Mouse (Mus musculus): ENCODE results near the gene Tnfsf11.

The Tnfsf11 gene

GRCm38 (mm10) chr14:78287906-78288800, 19.7 kb downstream of the Tnfsf11 start:
- DNase-seq (ENCODE audit: low spot score in 2 of 2): no peak

DNA sequence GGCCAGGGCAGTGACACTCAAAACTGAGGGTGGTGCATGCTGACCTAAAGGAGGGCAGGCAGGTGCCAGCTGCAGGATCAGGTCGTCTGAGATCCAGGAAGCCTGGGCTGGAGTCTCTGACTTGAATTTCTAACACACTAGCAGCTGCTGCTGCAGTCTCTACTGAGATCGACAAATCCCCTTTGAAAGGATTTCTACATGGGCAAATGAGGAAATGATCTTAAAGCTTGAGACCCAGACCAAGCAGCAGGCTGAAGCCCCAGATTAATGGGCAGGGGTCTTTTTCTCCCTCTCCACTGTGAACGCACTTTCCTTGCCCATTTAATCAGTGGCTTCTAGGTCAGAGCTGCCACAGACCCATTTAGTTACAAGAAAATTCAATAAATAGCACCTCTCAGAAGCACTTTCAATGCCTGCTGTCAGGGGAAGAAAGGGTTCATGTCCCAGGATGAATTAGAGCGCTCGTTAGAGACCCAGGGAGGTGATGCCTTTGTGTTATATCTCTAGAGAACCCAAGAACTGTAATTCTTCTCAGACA, 21.8 kb downstream of the Tnfsf11 start:
- no peak for DNase-seq (ENCODE audit: low spot score in 2 of 2)

- no peak for DNase-seq (ENCODE audit: low spot score in 2 of 2)
Observed at GRCm38 (mm10) chr14:78282490-78282889, 25.4 kb downstream of the Tnfsf11 start.

- peak in 1 of 2 experiments; percentile 47 for DNase-seq (ENCODE audit: low spot score in 2 of 2)
Observed at GRCm38 (mm10) chr14:78276395-78276930, 31.4 kb downstream of the Tnfsf11 start.

GRCm38 (mm10) chr14:78274851-78275250, 33.0 kb downstream of the Tnfsf11 start:
- no peak for DNase-seq (ENCODE audit: low spot score in 2 of 2)

DNA sequence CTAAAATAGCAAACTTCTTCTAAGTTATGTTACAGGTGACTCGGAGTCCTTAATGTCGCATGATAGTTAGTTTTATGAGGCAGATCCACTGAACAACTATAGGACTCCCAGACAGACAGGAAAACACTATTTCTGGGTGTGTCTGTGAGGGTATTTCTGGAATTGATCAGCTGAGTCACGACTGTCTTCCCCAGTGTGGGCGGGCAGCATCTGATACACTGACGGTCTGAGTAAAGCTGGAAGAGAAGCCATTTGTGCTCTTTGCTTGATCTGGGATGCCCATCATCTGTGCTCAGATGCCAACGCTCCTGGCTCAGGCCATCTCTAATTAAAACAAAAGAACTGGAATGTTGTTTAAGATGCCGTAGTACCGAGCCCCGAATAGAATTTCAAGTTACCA, 33.7 kb downstream of the Tnfsf11 start:
- no peak for DNase-seq (ENCODE audit: low spot score in 2 of 2)

DNA sequence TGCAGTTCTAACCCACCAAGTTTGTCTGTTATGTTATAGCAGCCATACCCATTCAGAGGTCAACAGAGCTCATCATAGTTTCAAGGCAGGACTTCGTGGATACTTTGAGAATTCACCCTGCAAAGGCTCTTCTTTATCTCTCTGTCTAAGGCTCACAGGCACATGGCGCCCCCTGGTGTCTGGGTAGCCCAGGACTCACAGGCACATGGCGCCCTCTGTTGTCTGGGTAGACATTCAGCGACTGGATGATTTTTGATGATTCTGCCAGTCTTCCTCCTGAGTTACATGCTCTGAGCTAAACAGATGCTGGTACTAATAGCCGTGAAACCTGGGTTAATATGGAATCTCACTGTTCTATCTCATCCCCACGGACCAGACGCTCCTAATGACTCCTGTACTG, 34.3 kb downstream of the Tnfsf11 start:
- no peak for DNase-seq (ENCODE audit: low spot score in 2 of 2)

DNA sequence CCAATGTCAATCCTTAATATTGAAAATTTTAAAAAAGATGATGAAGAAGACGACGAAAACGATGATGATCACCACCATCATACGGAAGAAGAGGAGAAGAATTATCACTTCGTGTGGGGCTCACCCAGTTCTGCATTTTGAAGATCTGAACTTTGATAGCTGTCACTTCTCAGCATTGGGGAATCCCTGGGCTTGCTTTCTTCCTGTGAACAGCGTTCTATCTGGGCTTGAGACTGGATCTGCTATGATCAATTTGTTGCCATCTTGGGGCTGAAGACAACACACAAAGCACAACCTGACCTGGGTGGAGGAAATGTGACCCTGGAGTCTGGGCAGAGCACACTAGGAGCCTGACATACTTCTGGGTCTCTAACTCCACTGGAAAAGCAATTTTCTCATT, 43.0 kb downstream of the Tnfsf11 start:
- no peak for DNase-seq (ENCODE audit: low spot score in 2 of 2)

- DNase-seq (ENCODE audit: low spot score in 2 of 2): no peak
Observed at GRCm38 (mm10) chr14:78262596-78262995, 45.2 kb downstream of the Tnfsf11 start.

- DNase-seq (ENCODE audit: low spot score in 2 of 2): no peak
Observed at GRCm38 (mm10) chr14:78261246-78261645, 46.6 kb downstream of the Tnfsf11 start.

DNA sequence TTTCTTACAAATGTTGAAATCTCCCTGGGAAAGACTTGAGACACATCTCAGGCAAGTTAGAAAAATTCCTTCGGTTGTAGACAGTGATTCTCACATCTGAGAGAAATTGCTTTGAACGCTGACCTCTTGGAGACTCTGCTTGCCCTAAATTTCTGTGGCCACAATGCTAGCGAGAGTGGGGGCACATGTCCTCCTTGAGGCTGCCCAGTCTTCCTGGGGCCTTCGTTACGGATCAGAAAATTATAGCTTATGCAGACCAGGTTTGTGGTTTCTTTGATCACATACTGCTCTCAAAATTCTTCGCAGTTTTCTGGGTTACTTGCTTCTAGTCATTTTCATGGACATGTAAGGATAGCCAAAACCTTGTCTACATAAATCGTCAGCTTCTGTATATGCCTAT, 53.8 kb downstream of the Tnfsf11 start:
- no peak for DNase-seq (ENCODE audit: low spot score in 2 of 2)

DNA sequence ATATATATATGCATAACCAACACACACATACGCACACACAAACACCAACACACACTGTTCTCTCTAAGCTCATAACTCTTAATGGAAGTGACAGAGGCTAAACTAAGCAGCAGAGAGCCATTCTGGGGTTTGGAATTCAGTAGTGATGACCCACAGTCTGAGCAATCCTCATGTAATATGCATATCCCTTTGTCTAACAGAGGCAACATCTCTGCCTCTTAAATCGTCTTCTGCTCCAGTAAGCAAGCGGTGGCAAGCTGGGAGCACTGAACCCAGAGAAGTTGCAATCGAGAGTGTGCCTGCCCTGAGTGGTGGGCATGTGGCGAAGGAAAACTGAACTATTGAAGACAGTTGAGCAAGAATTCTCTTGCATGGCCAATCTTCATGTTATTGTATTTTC, 61.2 kb downstream of the Tnfsf11 start:
- no peak for DNase-seq (ENCODE audit: low spot score in 2 of 2)

DNA sequence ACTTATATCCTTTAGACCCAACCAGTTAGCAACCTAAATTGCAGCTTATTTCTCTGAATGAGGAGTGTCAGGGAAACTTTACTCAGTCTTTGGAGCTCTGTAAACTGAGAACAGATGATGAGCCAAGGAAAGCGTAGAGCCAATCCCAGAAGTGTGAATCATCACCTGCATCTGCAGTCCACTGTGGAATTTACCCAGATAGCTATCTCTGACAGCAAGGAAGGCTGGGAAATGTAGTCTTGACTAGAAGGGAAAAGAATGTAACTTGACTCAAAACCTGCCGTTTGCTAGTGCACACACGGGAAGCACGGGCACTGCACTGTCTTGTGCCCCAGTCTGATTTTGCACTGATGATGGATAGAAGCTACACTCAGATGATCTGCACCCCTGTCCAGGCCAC, 63.0 kb downstream of the Tnfsf11 start:
- DNase-seq (ENCODE audit: low spot score in 2 of 2): no peak

GRCm38 (mm10) chr14:78239346-78239745, 68.5 kb downstream of the Tnfsf11 start:
- no peak for DNase-seq (ENCODE audit: low spot score in 2 of 2)

DNA sequence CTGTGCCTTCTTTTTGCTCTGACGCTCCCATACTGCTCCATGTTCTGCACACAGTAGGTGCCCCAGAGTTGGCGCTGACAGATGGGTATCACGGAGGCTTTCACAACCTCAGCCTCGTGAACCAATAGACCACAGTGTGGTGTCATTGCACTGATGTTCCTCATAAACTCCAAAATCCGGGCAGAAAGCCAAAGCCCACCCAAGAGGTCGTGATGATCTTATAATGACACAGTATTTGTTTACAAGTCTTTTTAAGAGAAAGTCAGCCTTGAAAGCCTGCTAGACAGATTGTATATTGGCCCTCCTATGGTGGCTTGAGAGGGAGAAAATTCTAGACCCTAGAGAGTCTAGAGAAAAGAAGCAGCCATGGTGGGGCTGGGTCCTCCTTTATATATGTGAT, 70.6 kb downstream of the Tnfsf11 start:
- DNase-seq (ENCODE audit: low spot score in 2 of 2): no peak

GRCm38 (mm10) chr14:78236144-78236543, 71.7 kb downstream of the Tnfsf11 start:
- DNase-seq (ENCODE audit: low spot score in 2 of 2): peak in 1 of 2 experiments; percentile 69

- no peak for DNase-seq (ENCODE audit: low spot score in 2 of 2)
Observed at GRCm38 (mm10) chr14:78235296-78235695, 72.5 kb downstream of the Tnfsf11 start.

DNA sequence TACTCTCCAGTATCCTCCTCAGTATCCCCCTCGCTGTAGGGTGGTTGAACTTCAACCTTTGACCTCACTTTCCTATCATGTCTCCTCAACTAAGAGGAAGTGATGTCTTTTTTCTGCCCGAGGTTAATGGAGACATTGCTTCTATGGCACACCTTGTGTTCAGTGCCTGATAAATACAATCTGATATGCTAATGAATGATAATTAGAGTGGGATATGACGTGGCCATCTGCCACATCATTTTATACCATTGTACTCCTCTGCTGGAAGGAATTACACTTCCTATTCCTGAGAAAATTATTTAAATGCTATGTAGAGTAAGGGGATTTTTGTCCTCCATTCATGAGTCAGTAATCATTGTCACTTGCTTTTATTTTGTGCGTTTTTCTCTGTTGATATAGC, 78.8 kb downstream of the Tnfsf11 start:
- DNase-seq (ENCODE audit: low spot score in 2 of 2): no peak
